Mouse (Mus musculus): ENCODE measurements at regions not wholly inside any gene's neighbourhood (a gene's known extent, or its start where the extent isn't known, plus 50 kb on each side); places are given as distances from the start of the nearest gene placed in this dataset.

GRCm38 (mm10) chr2:170277896-170278295, 130.0 kb upstream of the Zfp217 start:
- TF ChIP-seq CTCF (IDR thresholded peaks at IDR 0.05; ENCODE audit: low read depth, low read length), result no peak
- no peak for TF ChIP-seq TAL1 (conservative IDR thresholded peaks at IDR 0.05; ENCODE audit: low read depth, low read length)
- no peak for TF ChIP-seq GATA2 (IDR thresholded peaks at IDR 0.05; ENCODE audit: borderline replicate concordance, low read depth, low read length)
